Mouse (Mus musculus) liver, embryonic 12.5 days (tissue): ENCODE data around the gene Adtrp. TPM values are rescaled to one million over a fixed set of nuclear protein-coding genes. Genes with fewer than 3 reads are reported as not detected.

Experiments
- ATAC-seq: fragments of 200-750 bp; cut with Nextera tagmentation; 2 replicates; pipeline ENCODE4 v1.8.0; 2017; ENCODE audit warnings: moderate number of reproducible peaks, mild to moderate bottlenecking, moderate library complexity
- H3K27ac ChIP-seq: fragments of 300-500 bp; sonication (generic); 2 replicates; pipeline ENCODE4 v1.5.1; 2016; ENCODE audit warnings: mild to moderate bottlenecking
- H3K27me3 ChIP-seq: fragments of 300-500 bp; sonication (generic); replicated peaks from 2 replicates; pipeline ENCODE4 v1.6.1; 2016; ENCODE audit warnings: mild to moderate bottlenecking, moderate library complexity
- H3K36me3 ChIP-seq: fragments of 300-500 bp; sonication (generic); 2 replicates; pipeline ENCODE4 v1.6.1; 2016; ENCODE audit warnings: mild to moderate bottlenecking, moderate library complexity
- H3K4me1 ChIP-seq: fragments of 300-500 bp; sonication (generic); 2 replicates; pipeline ENCODE4 v1.6.1; 2016
- H3K4me2 ChIP-seq: fragments of 300-500 bp; sonication (generic); 2 replicates; pipeline ENCODE4 v1.6.1; 2016; ENCODE audit warnings: mild to moderate bottlenecking, moderate library complexity
- H3K4me3 ChIP-seq: fragments of 300-500 bp; sonication (generic); 2 replicates; pipeline ENCODE4 v1.5.1; 2016; ENCODE audit warnings: mild to moderate bottlenecking, moderate library complexity
- H3K9ac ChIP-seq: fragments of 300-500 bp; sonication (generic); 2 replicates; pipeline ENCODE4 v1.6.1; 2016; ENCODE audit warnings: mild to moderate bottlenecking, moderate library complexity
- H3K9me3 ChIP-seq: fragments of 300-500 bp; sonication (generic); replicated peaks from 2 replicates; pipeline ENCODE4 v1.6.1; 2016; ENCODE audit warnings: mild to moderate bottlenecking, moderate library complexity
- WGBS: fragments of 180-500 bp; shearing (Covaris S2); methylation state at CpG from one replicate; pipeline ENCODE4 v1.1.7; 2016; ENCODE audit not compliant: insufficient replicate concordance; 5-methylcytosine and 5-hydroxymethylcytosine counted together
- polyA plus RNA-seq: library from polyadenylated mRNA; unstranded; fragments of >200 nt; fragmentation: Nextera tagmentation; extraction: Ambion mirVana; gene quantifications from 2 replicates; pipeline ENCODE4 v1.2.1, GENCODE M21; 2016

The Adtrp gene
- polyA plus RNA-seq, 1 experiment from 2014 or later, result not detected

DNA sequence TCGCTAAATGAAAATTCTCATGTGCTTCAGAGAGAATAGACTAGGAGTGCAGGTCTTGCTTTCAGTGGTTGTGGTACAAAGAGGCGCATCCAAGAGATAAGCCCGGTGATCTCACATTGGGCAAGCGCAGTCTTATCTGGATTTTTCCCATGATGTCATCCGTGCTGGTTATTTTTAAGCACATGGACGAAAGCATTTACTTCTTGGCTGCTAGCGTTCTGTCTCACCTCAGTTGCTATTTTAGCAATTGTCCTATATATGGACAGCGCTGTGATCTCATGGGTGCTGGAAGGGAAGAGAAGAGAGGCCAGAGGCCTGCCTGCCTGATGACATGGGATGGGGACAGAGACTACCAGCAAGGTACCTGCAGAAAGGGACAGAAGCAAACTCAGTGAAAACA is 117.8 kb downstream of the Adtrp start:
- Histone ChIP-seq H3K27me3 (no peaks in the 10 kb centered on the region), H3K4me1 (no peaks in the 10 kb centered on the region), H3K9ac (no peak overlapping the region), H3K4me2 (no peak overlapping the region), H3K27ac (no peak overlapping the region), H3K36me3 (no peaks in the 10 kb centered on the region), H3K9me3 (no peaks in the 10 kb centered on the region), H3K4me3 (no peak overlapping the region)
- 75% methylated on average over 8 of the region's 8 CpGs for WGBS
- no peak for ATAC-seq

DNA sequence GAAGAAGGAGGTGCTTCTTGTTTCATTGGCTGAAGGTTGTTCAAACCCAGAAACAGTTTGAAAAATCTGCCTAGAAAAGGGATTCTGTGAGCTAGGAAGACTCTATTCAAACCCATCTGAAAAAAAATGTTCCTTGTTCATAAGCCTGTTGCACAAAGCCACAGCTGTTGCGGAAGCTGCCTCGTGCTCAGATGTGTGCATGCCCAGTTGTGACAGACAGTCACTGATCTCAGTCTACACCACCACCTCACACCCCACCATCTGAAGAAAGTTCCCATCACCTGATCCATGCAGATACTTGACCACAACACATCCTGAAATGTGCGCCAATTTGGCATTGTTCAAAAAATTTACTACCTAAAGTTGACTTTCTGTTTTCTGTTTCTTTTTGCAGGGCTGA is 119.7 kb downstream of the Adtrp start:
- H3K4me2 ChIP-seq, result no peak overlapping the region
- no peak for ATAC-seq
- H3K9ac ChIP-seq, result no peak overlapping the region
- H3K9me3 ChIP-seq, result no peaks in the 10 kb centered on the region
- H3K4me1 ChIP-seq, result no peaks in the 10 kb centered on the region
- 71% methylated on average over 3 of the region's 3 CpGs for WGBS
- no peaks in the 10 kb centered on the region for H3K36me3 ChIP-seq
- no peak overlapping the region for H3K27ac ChIP-seq
- no peaks in the 10 kb centered on the region for H3K27me3 ChIP-seq
- no peak overlapping the region for H3K4me3 ChIP-seq

DNA sequence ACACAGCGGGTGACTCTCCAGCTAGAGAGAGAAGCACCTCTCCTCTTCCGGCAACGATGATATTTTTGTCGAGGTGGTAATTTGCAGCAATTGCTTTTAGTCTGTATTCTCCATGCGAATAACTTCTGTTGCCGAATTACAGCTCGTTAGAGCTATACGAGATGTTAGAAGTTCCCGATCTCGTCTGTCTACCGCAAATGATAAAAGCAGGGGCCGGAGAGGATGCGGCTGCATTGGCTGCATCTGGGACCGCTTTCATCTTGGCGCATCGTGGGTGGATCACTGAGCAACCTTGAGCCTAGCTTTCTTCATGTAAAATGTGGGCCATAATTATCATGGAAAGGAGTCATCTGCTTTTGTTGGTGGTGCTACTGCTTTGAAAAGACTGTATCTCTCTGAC is 128.2 kb downstream of the Adtrp start:
- Histone ChIP-seq H3K27ac (no peak overlapping the region), H3K4me2 (no peak overlapping the region), H3K9ac (no peak overlapping the region), H3K36me3 (no peaks in the 10 kb centered on the region), H3K9me3 (no peaks in the 10 kb centered on the region), H3K4me3 (no peak overlapping the region), H3K27me3 (no peaks in the 10 kb centered on the region), H3K4me1 (no peaks in the 10 kb centered on the region)
- ATAC-seq, result no peak
- 88% methylated on average over 16 of the region's 16 CpGs for WGBS

DNA sequence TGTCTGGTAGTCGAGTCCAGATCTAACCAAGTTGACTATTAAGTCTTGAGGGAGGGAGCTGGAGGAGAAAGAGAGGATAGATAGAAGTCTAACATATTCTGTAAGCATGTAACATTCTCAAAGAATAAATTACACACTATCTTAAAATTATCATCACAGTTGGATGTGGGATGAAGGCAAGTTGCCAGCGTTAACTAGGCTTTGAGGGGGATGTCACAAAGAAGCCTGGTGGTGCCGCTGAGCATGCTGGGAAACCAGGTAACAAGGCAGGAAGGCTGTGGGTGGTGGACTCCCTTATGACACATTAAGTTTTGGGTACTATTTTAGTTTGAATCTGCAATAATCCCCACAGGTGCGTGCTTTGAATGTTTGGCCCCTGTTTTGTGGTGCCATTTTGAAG is 129.4 kb downstream of the Adtrp start:
- Histone ChIP-seq H3K9me3 (no peaks in the 10 kb centered on the region), H3K4me3 (no peak overlapping the region), H3K4me1 (no peaks in the 10 kb centered on the region), H3K27me3 (no peaks in the 10 kb centered on the region), H3K36me3 (no peaks in the 10 kb centered on the region), H3K27ac (no peak overlapping the region), H3K4me2 (no peak overlapping the region), H3K9ac (no peak overlapping the region)
- 67% methylated on average over 4 of the region's 4 CpGs for WGBS
- no peak for ATAC-seq

Other genes with a start within 250 kb of the Adtrp start
- gene Tmem170b, start 241.8 kb downstream of the Adtrp start, polyA plus RNA-seq, result 7.3 and 7.6 TPM in 2 replicates
- 4.4 and 4.6 TPM in 2 replicates for gene Hivep1, start 204.3 kb upstream of the Adtrp start, polyA plus RNA-seq